Mouse (Mus musculus) midbrain, embryonic 10.5 days (tissue): ENCODE measurements around the gene D430041D05Rik. TPM values are rescaled to one million over a fixed set of nuclear protein-coding genes. Genes with fewer than 3 reads are reported as not detected.
A peak's percentile ranks its signal among the peaks of the same experiment; 100 is the strongest.

Experiments used
- DNase-seq: peaks from one replicate; pipeline ENCODE4 v3.0.0-alpha.2; 2017; ENCODE audit warnings: low spot score
- H3K27ac ChIP-seq: fragments of 300-500 bp; sonication (generic); replicated peaks from 2 replicates; pipeline ENCODE4 v1.5.1; 2016; ENCODE audit warnings: mild to moderate bottlenecking
- H3K27me3 ChIP-seq: fragments of 300-500 bp; sonication (generic); 2 replicates; pipeline ENCODE4 v1.6.1; 2016; ENCODE audit warnings: low read depth, mild to moderate bottlenecking; ENCODE audit not compliant: poor library complexity, severe bottlenecking
- H3K36me3 ChIP-seq: fragments of 300-500 bp; sonication (generic); 2 replicates; pipeline ENCODE4 v1.6.1; 2016; ENCODE audit warnings: mild to moderate bottlenecking, moderate library complexity
- H3K4me1 ChIP-seq: fragments of 300-500 bp; sonication (generic); 2 replicates; pipeline ENCODE4 v1.6.1; 2016
- H3K4me3 ChIP-seq: fragments of 300-500 bp; sonication (generic); 2 replicates; pipeline ENCODE4 v1.5.1; 2016; ENCODE audit warnings: mild to moderate bottlenecking, moderate library complexity
- H3K9me3 ChIP-seq: fragments of 300-500 bp; sonication (generic); replicated peaks from 2 replicates; pipeline ENCODE4 v1.6.1; 2016; ENCODE audit warnings: mild to moderate bottlenecking
- WGBS: fragments of 180-500 bp; shearing (Covaris S2); methylation state at CpG from one replicate; pipeline ENCODE4 v1.1.7; 2016; 5-methylcytosine and 5-hydroxymethylcytosine counted together
- polyA plus RNA-seq: library from polyadenylated mRNA; unstranded; fragments of >200 nt; fragmentation: Nextera tagmentation; extraction: Ambion mirVana; gene quantifications from 2 replicates; pipeline ENCODE4 v1.2.1, GENCODE M21; 2016

Gene D430041D05Rik
- polyA plus RNA-seq, 1 experiment from 2014 or later: 0.95 TPM

DNA sequence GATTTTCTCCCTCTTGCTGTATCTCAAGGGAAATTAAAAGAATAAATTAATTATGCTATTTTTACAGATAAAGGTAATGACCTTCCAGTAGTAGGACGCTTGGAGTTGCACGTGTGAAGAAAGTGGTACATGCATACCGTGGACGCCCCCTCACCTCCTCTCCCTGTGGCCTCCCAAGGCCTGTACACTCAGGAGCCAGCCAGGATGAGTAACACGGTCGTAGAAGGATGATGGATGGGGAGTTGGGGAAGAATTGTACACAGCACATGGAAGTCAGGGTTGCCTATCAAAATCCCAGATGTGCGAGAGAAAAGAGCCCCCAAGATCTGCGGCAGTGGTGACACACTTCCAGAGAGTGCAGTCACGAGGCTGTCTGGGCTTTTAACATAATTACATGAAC, 14.9 kb downstream of the D430041D05Rik start:
- H3K4me3 ChIP-seq: no peak overlapping the region
- H3K36me3 ChIP-seq: no peaks in the 10 kb centered on the region
- WGBS: 89% methylated on average over 9 of the region's 9 CpGs
- no peak for DNase-seq
- H3K27me3 ChIP-seq: no peaks in the 10 kb centered on the region
- H3K4me1 ChIP-seq: peaks cover 23% of the 10 kb centered on the region
- H3K9me3 ChIP-seq: peaks cover 6% of the 10 kb centered on the region; the same call in 1 of the 2 replicates
- no peak overlapping the region for H3K27ac ChIP-seq

DNA sequence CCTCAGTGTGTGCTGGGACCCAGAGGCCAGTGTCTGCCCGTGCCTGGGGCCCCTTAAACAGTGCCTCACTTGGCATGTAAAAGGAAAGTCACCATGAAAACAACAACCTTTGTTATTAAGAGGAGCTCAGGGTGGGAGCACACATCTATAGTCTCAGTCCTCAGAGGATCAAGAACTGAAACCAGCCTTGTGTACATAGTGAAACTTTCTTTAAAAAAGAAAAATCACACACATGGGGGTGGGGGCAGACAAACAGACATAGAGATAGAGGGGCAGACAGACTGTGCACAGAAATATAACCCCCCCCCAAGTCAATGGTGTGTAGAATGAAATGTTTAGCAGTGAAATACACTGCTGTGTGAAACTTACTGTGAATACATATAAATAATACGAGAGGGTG, 16.0 kb downstream of the D430041D05Rik start:
- Histone ChIP-seq H3K27me3 (no peaks in the 10 kb centered on the region), H3K27ac (no peak overlapping the region), H3K4me1 (peaks cover 23% of the 10 kb centered on the region), H3K4me3 (no peak overlapping the region), H3K36me3 (no peaks in the 10 kb centered on the region), H3K9me3 (0 out of 2 replicates have a peak, but pooled peaks cover under 1% of the 10 kb centered on the region)
- no peak for DNase-seq
- 54% methylated on average over 2 of the region's 2 CpGs for WGBS

DNA sequence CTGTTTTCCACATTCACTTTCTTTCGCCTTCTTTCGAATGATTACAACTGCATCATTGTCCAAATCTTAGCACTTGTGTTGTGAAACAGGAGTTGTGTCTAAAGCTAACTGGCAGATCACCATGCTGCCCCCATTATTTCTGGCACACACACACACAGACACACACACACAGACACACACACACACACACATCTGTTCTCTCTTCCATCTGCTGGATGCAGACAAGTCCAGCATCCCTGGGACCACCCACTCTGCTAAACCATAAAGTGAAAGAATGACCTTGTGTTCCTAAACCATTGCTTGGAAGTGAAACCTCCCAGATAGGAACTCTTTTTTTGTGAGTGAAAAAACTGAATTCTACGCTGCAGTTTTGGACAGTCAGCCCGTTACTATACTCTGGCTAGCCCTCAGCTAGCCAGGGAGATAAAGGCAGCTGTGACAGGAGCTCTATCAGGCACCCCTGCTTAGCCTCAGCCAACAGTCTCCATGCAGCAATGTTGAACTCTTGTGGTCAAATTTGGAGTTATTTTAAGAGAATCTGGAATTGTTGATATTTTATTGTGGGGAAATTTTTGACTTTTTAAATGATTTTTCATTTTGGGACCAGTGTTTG, 18.0 kb downstream of the D430041D05Rik start:
- H3K9me3 ChIP-seq: no peaks in the 10 kb centered on the region
- H3K4me1 ChIP-seq: peaks cover 23% of the 10 kb centered on the region
- no peak overlapping the region for H3K4me3 ChIP-seq
- no peak for DNase-seq
- WGBS: 87% methylated on average over 4 of the region's 4 CpGs
- no peaks in the 10 kb centered on the region for H3K27me3 ChIP-seq
- no peak overlapping the region for H3K27ac ChIP-seq
- no peaks in the 10 kb centered on the region for H3K36me3 ChIP-seq

DNA sequence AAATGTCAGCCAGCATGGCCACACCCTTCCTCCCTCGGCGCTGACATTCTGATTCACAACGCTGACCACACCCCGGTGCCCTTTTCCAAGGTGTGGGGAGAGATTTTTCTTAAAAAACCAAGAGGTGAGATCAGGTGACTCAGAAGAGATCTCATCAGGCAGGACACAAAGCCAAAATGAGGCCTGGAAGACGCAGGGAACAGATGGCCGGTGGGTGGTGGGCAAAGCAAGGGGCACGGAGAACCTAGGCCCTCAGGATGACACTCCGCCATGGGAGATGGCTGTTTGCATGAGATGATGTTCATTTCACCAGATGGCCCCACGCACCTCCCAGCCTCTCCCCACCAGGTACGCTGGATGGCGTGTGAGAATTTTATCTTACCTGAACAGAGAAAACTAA, 21.6 kb downstream of the D430041D05Rik start:
- Histone ChIP-seq H3K36me3 (no peaks in the 10 kb centered on the region), H3K27ac (no peak overlapping the region), H3K4me3 (no peak overlapping the region), H3K27me3 (no peaks in the 10 kb centered on the region), H3K4me1 (peaks cover 5% of the 10 kb centered on the region), H3K9me3 (no peaks in the 10 kb centered on the region)
- 93% methylated on average over 11 of the region's 11 CpGs for WGBS
- DNase-seq: no peak

DNA sequence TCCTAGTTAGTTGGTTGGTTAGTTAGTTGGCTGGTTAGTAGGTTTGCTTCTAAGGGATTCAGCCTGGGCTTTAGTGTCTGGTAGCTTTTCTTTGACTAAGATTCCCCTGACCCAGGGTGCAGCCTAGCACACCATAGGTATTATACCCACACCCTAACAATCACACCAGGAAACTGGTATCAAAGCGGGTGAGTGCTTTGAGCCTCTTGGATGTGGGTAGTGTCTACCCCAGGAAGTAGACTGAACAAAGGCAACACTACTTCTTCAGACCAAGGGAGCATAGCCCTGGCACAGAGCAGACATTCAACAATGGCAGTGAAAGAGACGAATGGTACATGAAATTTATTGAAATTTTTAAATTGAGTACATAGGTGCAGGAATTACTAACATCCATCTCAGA, 24.9 kb downstream of the D430041D05Rik start:
- Histone ChIP-seq H3K27ac (no peak overlapping the region), H3K4me1 (no peaks in the 10 kb centered on the region), H3K27me3 (no peaks in the 10 kb centered on the region), H3K9me3 (no peaks in the 10 kb centered on the region), H3K36me3 (no peaks in the 10 kb centered on the region), H3K4me3 (no peak overlapping the region)
- 86% methylated on average over 2 of the region's 2 CpGs for WGBS
- no peak for DNase-seq

DNA sequence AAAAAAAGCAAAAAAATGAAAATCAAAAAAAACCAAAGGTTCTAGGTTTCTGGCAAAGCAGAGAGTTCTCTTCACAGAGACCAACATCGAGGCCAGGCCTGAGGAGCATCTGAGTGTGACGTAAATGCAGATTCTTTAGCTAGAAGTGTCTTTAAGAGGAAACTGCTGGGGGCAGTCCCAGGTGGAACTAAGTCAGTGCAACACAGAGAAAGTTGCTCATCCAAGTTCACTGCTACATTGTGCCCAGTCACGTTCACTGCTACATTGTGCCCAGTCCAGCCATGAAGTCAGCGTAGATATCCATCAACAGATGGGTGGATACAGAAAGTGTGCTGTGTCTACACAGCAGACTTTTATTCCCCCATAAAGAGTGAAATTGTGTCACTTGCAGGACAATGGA, 27.2 kb downstream of the D430041D05Rik start:
- WGBS: 92% methylated on average over 4 of the region's 4 CpGs
- no peak for DNase-seq
- no peak overlapping the region for H3K27ac ChIP-seq
- H3K4me1 ChIP-seq: peaks cover 11% of the 10 kb centered on the region
- no peaks in the 10 kb centered on the region for H3K9me3 ChIP-seq
- H3K4me3 ChIP-seq: no peak overlapping the region
- no peaks in the 10 kb centered on the region for H3K27me3 ChIP-seq
- no peaks in the 10 kb centered on the region for H3K36me3 ChIP-seq

DNA sequence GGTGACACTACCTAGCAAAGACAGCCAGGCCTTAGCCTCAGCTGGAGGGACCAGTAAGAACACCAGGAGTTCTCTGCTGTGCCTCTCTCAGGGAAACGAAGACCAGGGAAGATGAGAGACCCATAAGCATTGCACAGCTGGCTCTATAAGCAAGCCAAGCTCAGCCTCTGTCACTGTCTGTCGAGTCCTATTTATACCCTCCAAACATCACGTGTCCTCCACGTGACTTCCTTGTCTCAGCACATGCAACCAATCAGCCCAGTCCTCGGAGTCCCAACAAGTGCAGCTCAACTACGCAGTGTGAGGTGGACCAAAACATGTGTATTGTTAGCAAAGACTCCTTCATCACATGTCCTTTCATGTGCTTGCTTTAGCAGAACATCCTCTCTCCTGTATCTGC, 28.0 kb downstream of the D430041D05Rik start:
- WGBS: 91% methylated on average over 6 of the region's 6 CpGs
- Histone ChIP-seq H3K4me1 (peaks cover 15% of the 10 kb centered on the region), H3K9me3 (no peaks in the 10 kb centered on the region), H3K36me3 (no peaks in the 10 kb centered on the region), H3K27me3 (peaks cover 4% of the 10 kb centered on the region; the same call in 1 of the 2 replicates), H3K4me3 (no peak overlapping the region), H3K27ac (no peak overlapping the region)
- DNase-seq: no peak

DNA sequence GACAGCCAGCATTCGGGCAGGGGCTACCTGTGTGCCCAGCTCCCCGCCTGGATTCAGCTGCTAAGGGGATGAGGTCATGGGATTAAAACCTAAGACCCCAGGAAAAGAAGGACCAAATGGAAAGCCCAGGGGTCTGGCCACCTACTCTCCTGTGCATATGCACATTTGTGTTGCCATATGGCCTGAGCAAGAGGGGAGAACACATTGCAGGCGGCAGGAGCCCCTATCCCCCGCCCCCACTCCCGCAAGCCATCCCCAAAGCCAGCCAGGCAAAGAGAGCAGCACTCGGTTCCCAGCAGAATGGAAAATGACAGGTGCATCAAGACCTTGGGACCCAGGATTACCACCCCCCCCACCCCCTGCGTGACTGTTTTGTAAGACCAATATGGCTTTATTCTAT, 31.5 kb downstream of the D430041D05Rik start:
- no peaks in the 10 kb centered on the region for H3K9me3 ChIP-seq
- no peak for DNase-seq
- H3K27ac ChIP-seq: peak overlapping the region; percentile 17; the same call in 1 of the 2 replicates
- 16% methylated on average over 7 of the region's 7 CpGs for WGBS
- no peaks in the 10 kb centered on the region for H3K36me3 ChIP-seq
- peaks cover 15% of the 10 kb centered on the region for H3K4me1 ChIP-seq
- peaks cover 4% of the 10 kb centered on the region; the same call in 1 of the 2 replicates for H3K27me3 ChIP-seq
- no peak overlapping the region for H3K4me3 ChIP-seq

DNA sequence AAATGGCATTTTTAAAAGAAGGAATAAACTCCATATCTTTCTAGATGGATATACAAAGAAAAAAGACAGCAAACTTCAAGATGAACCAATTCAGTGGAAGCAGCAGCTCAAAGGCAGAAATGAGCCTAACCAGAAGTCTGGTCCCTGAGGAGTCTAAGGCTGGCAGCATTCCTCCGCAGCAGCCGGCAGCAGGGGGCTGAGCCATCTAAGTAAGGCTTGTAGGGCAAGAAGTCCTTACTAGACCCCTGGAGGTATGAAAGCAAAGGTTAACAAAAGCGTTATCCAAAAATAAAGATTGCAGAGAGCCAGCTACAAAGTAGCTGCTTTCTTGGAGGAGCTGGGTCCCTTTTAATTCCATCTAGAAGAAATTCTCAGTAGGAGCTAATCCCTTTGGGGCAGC, 32.0 kb downstream of the D430041D05Rik start:
- Histone ChIP-seq H3K4me1 (peaks cover 15% of the 10 kb centered on the region), H3K27ac (no peak overlapping the region), H3K4me3 (no peak overlapping the region), H3K9me3 (no peaks in the 10 kb centered on the region), H3K27me3 (peaks cover 4% of the 10 kb centered on the region; the same call in 1 of the 2 replicates), H3K36me3 (no peaks in the 10 kb centered on the region)
- DNase-seq: no peak
- 4% methylated on average over 3 of the region's 3 CpGs for WGBS

DNA sequence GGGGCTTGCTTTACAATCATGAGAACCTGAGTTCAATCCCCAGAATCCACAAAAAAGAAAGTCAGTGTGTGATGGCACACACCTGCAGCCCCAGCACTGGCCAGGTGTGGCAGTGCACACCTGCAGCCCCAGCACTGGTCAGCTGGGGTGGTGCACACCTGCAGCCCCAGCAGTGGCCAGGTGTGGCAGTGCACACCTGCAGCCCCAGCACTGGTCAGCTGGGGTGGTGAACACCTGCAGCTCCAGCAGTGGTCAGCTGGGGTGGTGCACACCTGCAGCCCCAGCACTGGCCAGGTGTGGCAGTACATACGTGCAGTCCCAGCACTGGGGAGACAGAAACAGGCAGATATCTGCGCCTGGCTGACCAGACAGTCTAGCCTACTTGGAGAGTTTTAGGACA, 32.8 kb downstream of the D430041D05Rik start:
- Histone ChIP-seq H3K4me1 (peaks cover 15% of the 10 kb centered on the region), H3K27ac (no peak overlapping the region), H3K4me3 (no peak overlapping the region), H3K9me3 (no peaks in the 10 kb centered on the region), H3K27me3 (peaks cover 4% of the 10 kb centered on the region; the same call in 1 of the 2 replicates), H3K36me3 (no peaks in the 10 kb centered on the region)
- 83% methylated on average over 2 of the region's 2 CpGs for WGBS
- DNase-seq: no peak

DNA sequence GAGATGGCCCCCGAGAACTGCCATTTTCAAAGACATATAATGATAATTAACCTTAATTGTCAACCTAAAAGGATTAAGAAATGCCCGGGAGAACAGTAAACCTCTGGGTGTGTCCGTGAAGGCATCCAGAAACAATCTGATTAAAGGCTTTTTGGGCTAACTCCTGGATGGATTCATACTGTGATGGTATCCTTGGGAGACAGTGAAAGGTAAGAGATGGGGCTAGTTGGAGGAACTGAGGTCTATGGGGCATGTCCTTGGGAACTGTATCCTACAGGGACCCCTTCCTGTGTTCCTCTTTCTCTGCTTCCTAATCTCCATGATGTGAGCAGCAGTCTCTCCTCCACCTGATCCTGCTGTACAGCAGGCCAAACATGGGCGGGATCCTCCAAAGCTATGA, 38.7 kb downstream of the D430041D05Rik start:
- H3K4me3 ChIP-seq: no peak overlapping the region
- no peaks in the 10 kb centered on the region for H3K27me3 ChIP-seq
- H3K4me1 ChIP-seq: peaks cover 18% of the 10 kb centered on the region
- no peak overlapping the region for H3K27ac ChIP-seq
- DNase-seq: no peak
- no peaks in the 10 kb centered on the region for H3K36me3 ChIP-seq
- 69% methylated on average over 4 of the region's 4 CpGs for WGBS
- H3K9me3 ChIP-seq: no peaks in the 10 kb centered on the region

DNA sequence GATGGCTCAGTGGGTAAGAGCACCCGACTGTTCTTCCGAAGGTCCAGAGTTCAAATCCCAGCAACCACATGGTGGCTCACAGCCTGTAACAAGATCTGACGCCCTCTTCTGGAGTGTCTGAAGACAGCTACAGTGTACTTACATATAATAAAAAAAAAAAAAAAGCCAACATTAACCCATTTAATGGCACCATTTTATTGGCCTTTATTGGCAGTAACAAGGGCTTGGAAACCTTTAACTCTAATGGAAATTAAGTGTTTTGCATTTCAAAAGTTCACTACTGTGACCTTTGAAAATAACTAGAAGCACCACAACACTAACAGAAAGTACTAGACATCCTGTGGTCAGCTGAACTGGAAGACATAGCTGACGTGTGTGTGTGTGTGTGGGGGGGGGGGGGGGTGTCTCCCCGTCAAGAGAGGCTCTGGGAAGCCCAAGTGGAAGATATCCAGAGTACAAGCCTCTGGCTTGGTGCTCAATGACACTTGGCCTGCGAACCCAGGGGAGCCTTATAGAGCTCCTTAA, 39.1 kb downstream of the D430041D05Rik start:
- Histone ChIP-seq H3K27ac (no peak overlapping the region), H3K36me3 (no peaks in the 10 kb centered on the region), H3K9me3 (no peaks in the 10 kb centered on the region), H3K4me1 (peaks cover 23% of the 10 kb centered on the region), H3K27me3 (no peaks in the 10 kb centered on the region), H3K4me3 (no peak overlapping the region)
- DNase-seq: no peak
- WGBS: 67% methylated on average over 6 of the region's 6 CpGs

DNA sequence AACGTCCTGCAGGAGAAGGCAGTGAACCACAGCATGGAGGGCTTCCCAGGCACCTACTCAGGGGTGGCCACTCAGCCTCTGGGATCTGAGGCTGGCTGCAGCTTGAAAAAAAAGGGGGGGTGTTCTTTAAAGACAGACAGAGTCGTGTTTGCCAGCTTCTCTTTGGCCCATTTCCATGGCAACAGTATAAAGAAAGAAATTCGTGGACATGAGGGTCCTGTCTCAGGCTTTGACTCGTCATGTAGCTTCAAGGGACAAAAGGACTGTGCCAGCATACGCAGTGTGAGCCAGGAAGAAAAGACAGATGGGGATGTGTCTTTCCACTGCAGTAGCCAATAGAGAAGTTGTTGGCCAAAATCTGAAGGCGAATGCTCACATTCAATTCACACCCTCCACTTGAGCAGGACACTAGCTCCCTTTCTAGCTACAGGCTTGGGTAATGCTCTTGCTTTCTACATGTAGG, 42.9 kb downstream of the D430041D05Rik start:
- Histone ChIP-seq H3K27ac (peak overlapping the region; percentile 80), H3K36me3 (no peaks in the 10 kb centered on the region), H3K27me3 (no peaks in the 10 kb centered on the region), H3K9me3 (no peaks in the 10 kb centered on the region), H3K4me1 (peaks cover 23% of the 10 kb centered on the region), H3K4me3 (peak overlapping the region; percentile 16; the same call in 1 of the 2 replicates)
- DNase-seq: peak; percentile 59
- 26% methylated on average over 6 of the region's 6 CpGs for WGBS
